Mouse (Mus musculus): ENCODE results near the gene 1700020A23Rik.

1700020A23Rik gene

GRCm38 (mm10) chr2:130411558-130412495, 6.8 kb downstream of the 1700020A23Rik start:
- DNase-seq, result peak; percentile 73

DNA sequence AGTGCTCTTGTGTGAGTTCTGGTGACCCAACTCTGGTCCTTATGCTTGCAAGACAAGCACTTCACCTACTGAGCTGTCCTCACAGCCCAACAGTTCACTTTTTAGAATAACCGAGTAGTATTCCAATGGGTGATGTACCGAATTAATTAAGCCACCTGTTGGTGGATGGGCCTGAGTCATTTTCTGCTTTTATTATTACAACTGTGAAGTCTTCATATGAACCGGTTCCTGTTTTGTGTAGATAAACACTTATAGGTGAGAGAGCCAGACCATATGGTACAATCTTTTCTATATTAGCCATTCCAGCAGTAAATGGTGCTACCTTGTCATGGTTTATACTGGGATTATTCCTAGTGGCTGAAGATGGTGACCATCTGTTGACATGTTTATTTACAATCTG, 7.7 kb downstream of the 1700020A23Rik start:
- DNase-seq, result no peak

DNA sequence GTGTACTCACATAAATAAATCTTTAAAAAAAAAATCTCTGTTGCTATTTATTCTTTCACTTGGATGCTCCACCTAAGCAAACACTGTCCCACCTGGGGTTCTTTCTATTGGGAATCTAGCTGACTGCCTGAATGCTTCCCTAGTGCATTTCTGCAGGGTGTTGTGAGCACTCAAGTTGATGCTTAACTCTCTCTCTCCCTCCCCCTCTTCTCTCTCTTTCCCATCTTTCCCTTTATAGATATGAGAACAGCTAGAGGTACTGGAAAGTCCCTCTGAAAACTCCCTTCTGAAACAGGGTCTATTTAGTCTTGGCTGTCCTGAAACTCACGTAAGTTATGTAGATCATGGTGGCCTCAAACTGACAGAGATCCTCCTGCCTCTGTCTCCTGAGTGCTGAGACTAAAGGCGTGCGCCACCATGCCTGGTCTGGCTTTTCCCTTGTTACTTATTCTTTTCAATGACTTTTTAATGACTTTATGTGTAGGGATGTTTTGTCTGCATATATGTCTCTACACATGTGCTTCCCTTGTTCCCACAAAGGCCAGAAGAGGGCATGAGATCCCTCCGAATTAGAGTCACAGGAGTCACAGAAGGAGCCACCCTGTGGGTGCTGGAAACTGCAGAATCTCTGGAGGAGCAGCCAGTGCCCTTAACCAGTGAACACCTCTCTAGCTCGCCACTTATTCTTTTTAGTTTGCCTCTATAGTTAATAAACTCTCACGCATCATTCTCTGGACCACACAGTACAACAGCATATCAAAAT, 9.2 kb downstream of the 1700020A23Rik start:
- no peak for DNase-seq

GRCm38 (mm10) chr2:130421781-130422620, 16.9 kb downstream of the 1700020A23Rik start:
- DNase-seq, result peak; percentile 52

- peak; percentile 85 for DNase-seq
Measured at GRCm38 (mm10) chr2:130423397-130424125, 18.5 kb downstream of the 1700020A23Rik start.

- peak; percentile 94 for DNase-seq
Measured at GRCm38 (mm10) chr2:130424126-130424853, 19.2 kb downstream of the 1700020A23Rik start, which contains the start of the genes Vps16 and Pced1a. Vps16 (plus strand) TSS chr2:130424339. Pced1a (minus strand) TSS chr2:130424701.

- DNase-seq, result no peak
Measured at GRCm38 (mm10) chr2:130425112-130425511, 20.1 kb downstream of the 1700020A23Rik start.

- DNase-seq, result no peak
Measured at GRCm38 (mm10) chr2:130429851-130430250, 24.8 kb downstream of the 1700020A23Rik start.

GRCm38 (mm10) chr2:130430484-130430883, 25.4 kb downstream of the 1700020A23Rik start:
- no peak for DNase-seq

- no peak for DNase-seq
Measured at GRCm38 (mm10) chr2:130432157-130432556, 27.1 kb downstream of the 1700020A23Rik start.

DNA sequence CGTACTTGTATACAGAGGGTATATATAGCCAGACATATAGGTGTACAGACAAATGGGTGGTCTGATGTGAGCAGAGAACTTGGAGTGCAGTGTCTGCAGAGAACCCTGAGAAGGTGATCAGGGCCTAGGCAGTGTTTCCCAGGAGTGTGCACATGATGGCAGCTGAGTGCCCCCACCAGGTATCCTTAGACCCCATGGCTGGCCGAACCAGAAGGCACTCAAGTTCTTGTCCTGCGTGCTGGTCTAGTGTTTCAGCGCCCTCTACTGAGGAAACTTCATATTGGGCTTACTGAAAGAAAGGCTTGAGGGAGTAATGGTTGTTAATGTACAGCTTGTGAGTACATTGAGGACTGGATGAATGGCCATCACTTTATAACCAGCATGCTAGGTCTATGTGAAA, 28.1 kb downstream of the 1700020A23Rik start:
- DNase-seq, result no peak

DNA sequence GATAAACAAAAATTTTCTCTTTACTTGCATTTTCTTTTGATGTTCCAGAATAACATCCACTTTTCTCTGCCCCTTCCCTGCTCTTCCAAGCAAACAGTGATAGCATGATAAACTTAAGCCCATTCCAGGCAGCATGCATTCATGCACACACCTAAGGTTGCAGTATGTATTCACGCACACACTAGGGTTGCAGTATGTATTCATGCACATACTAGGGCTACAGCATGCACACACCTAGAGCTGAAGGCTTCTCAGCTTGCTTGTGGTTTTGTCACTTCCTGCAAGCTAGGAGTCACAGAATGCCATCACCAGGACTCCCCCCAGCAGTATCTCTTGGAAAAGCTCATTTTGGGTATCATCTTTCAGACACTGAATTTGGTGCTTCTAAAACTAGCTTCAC, 31.7 kb downstream of the 1700020A23Rik start:
- no peak for DNase-seq

- no peak for DNase-seq
Measured at GRCm38 (mm10) chr2:130438861-130439260, 33.8 kb downstream of the 1700020A23Rik start.

GRCm38 (mm10) chr2:130439840-130440480, 34.9 kb downstream of the 1700020A23Rik start:
- DNase-seq, result no peak

DNA sequence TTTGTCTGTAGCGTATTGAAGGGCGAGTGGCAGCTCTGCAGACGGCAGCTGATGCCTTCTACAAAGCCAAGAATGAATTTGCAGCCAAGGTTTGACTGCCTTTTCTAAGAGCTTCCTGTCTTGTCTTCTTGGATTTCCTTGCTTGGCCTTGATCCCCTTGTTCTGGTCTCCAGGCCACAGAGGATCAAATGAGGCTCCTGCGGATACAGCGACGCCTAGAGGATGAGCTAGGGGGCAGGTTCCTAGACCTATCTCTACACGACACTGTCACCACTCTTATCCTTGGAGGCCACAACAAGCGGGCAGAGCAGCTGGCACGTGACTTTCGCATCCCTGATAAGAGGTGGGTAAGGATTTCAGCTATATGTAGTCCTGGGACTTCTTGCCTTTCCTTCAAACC, 37.1 kb downstream of the 1700020A23Rik start:
- DNase-seq, result no peak

DNA sequence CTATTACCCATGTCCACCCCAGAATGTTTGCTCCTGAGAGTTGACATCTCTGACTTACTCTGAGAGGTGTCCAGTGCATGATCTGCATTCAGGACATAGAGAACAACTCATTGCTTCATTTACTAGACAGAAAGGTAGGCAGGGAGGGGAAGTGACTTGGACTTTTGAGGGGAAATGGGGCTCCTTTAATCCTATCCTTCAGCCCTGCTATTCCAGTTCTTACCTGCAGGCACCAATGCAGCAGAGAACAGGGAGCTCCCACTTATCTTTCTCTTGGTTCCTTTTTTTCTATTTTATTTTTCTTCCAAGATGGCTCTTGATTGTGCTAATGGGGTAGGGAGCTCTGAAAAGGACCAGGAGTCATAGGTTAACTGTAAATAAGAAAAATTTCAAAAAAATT, 43.4 kb downstream of the 1700020A23Rik start:
- DNase-seq, result no peak

DNA sequence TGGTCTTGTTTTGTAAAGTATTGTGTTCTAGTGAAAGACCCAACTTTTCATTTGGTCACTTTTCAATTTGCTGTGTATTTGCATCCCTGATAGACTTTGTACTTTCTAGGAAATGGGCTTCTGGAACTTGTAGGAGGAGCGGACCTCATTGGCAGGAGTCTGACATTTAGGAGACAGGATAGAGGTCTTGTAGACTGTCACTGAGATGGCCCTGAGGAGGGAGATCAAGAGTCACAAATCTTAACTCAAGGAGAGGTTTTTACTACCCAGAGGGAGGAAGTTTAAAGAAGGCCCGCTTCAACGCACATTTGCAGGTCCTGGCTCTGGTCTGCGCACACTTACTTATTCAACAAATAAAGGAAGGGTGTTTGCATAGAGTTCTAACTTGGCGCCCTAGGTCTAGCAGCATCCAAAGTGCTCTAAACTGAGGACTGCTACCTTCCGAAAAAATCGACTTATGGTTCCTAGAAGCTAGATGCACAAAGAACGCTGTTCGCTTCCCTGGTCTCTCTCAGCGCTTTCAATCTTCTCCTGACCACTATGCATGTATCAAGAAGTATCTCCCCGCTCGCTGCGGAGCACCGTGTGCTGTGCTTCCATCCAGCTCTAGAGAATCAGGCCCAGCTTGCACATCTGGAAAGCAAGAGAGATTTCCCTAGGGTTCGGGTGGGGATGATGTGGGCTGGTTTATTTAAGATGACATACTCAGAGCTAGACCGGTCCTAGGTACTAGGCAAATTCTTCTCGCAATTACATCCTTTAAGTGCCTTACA, 44.1 kb downstream of the 1700020A23Rik start:
- no peak for DNase-seq

- DNase-seq, result peak; percentile 88
Measured at GRCm38 (mm10) chr2:130449794-130450433, 44.9 kb downstream of the 1700020A23Rik start, which contains the start of gene Ptpra. Ptpra (plus strand) TSS chr2:130450278.

GRCm38 (mm10) chr2:130450434-130450796, 45.4 kb downstream of the 1700020A23Rik start:
- DNase-seq, result peak; percentile 75
